Mouse (Mus musculus) activated CD4-positive, CD25-positive, alpha-beta regulatory T cell (primary cell): ENCODE results near the gene Trim6. TPM values are rescaled to one million over a fixed set of nuclear protein-coding genes. Genes with fewer than 3 reads are reported as not detected.

ENCODE experiments used
- polyA plus RNA-seq, 2 experiments: library from polyadenylated mRNA; unstranded; fragments of 100-300 nt; shearing (Covaris generic); gene quantifications; one replicate each; pipeline ENCODE4 v1.2.1; 2017

The Trim6 gene
- polyA plus RNA-seq = 1 to 10 TPM; 1.9 to 2.3 TPM

GRCm38 (mm10) chr7:104218701-104219569 lies at the start of gene Trim6:
Gene Trim6, plus strand, starts transcription at chr7:104218793.

GRCm38 (mm10) chr7:104183292-104183691 lies 35.3 kb upstream of the Trim6 start, which contains the start of gene Olfr648:
Gene Olfr648, minus strand, starts transcription at chr7:104183392.

GRCm38 (mm10) chr7:104195885-104196284 lies 22.7 kb upstream of the Trim6 start, which contains the start of gene Olfr649:
Gene Olfr649, minus strand, starts transcription at chr7:104195985.

GRCm38 (mm10) chr7:104244287-104245181 lies 25.9 kb downstream of the Trim6 start, which contains the start of gene Trim34a:
Gene Trim34a, plus strand, starts transcription at chr7:104244457.

Other genes starting within 250 kb of the Trim6 start
- under 1 TPM in 1 of 2 experiments, not detected in 1; 0.04 TPM for gene Olfr635, start 247.6 kb upstream of the Trim6 start, polyA plus RNA-seq
- gene Olfr638, start 220.0 kb upstream of the Trim6 start, polyA plus RNA-seq = not detected
- under 1 TPM; 0.04 TPM for gene Olfr639, start 201.5 kb upstream of the Trim6 start, polyA plus RNA-seq
- gene Olfr640, start 193.2 kb upstream of the Trim6 start, polyA plus RNA-seq = not detected
- gene Olfr641, start 183.3 kb upstream of the Trim6 start, polyA plus RNA-seq = not detected
- gene Olfr642, start 166.1 kb upstream of the Trim6 start, polyA plus RNA-seq = under 1 TPM in 1 of 2 experiments, not detected in 1; 0.05 TPM
- under 1 TPM in 1 of 2 experiments, not detected in 1; 0.18 TPM for gene 4930516K23Rik, start 157.3 kb upstream of the Trim6 start, polyA plus RNA-seq
- not detected for gene Olfr644, start 146.9 kb upstream of the Trim6 start, polyA plus RNA-seq
- not detected for gene Olfr645, start 133.3 kb upstream of the Trim6 start, polyA plus RNA-seq
- gene Olfr646, start 113.9 kb upstream of the Trim6 start, polyA plus RNA-seq = not detected
- not detected for gene Ubqln5, start 89.0 kb upstream of the Trim6 start, polyA plus RNA-seq
- not detected for gene Olfr643, start 81.4 kb upstream of the Trim6 start, polyA plus RNA-seq
- not detected for gene Ubqln3, start 75.5 kb upstream of the Trim6 start, polyA plus RNA-seq
- under 1 TPM in 1 of 2 experiments, not detected in 1; 0.57 TPM for gene Ubqlnl, start 68.2 kb upstream of the Trim6 start, polyA plus RNA-seq
- not detected for gene Olfm5, start 54.0 kb upstream of the Trim6 start, polyA plus RNA-seq
- gene Olfr648, start 35.4 kb upstream of the Trim6 start, polyA plus RNA-seq = under 1 TPM in 1 of 2 experiments, not detected in 1; 0.10 TPM
- not detected for gene Olfr649, start 22.8 kb upstream of the Trim6 start, polyA plus RNA-seq
- gene Trim34a, start 25.7 kb downstream of the Trim6 start, polyA plus RNA-seq = 10 to 100 TPM; 37.5 to 46.9 TPM
- gene Trim5, start 69.3 kb downstream of the Trim6 start, polyA plus RNA-seq = 10 to 100 TPM; 26.9 to 27.7 TPM
- gene Trim12a, start 96.7 kb downstream of the Trim6 start, polyA plus RNA-seq = 100 to 1,000 TPM; 132 to 180 TPM
- gene Trim34b, start 110.7 kb downstream of the Trim6 start, polyA plus RNA-seq = 1 to 10 TPM in 1 of 2 experiments, under 1 TPM in 1; 0.25 to 1.1 TPM
- gene Trim12c, start 134.6 kb downstream of the Trim6 start, polyA plus RNA-seq = 10 to 100 TPM; 25.7 to 33.5 TPM
- 1 to 10 TPM; 1.0 to 2.2 TPM for gene Trim30b, start 151.1 kb downstream of the Trim6 start, polyA plus RNA-seq
- gene Trim30c, start 182.0 kb downstream of the Trim6 start, polyA plus RNA-seq = under 1 TPM; 0.47 to 0.86 TPM
- gene Trim30a, start 246.4 kb downstream of the Trim6 start, polyA plus RNA-seq = 10 to 100 TPM; 54.1 to 86.0 TPM